Mouse (Mus musculus) thymus, adult 2 months (tissue): ENCODE results near the gene Gm47985. TPM values are rescaled to one million over a fixed set of nuclear protein-coding genes. Genes with fewer than 3 reads are reported as not detected.

ENCODE experiments used
- DNase-seq: peaks from one replicate; pipeline ENCODE4 v3.0.0; 2021
- H3K27ac ChIP-seq: fragments of 200-500 bp; 2 replicates; pipeline ENCODE4 v1.5.1; 2012; ENCODE audit warnings: low read length, control low read depth; ENCODE audit not compliant: control insufficient read depth, insufficient read depth
- H3K27me3 ChIP-seq: fragments of 200-500 bp; 2 replicates; pipeline ENCODE4 v1.6.1; 2012; ENCODE audit warnings: mild to moderate bottlenecking, low read length, moderate library complexity, mixed read lengths; ENCODE audit not compliant: control insufficient read depth, insufficient read depth
- H3K36me3 ChIP-seq: fragments of 200-500 bp; 2 replicates; pipeline ENCODE4 v1.6.1; 2012; ENCODE audit warnings: mild to moderate bottlenecking, low read length, moderate library complexity; ENCODE audit not compliant: control insufficient read depth, insufficient read depth
- H3K4me1 ChIP-seq: fragments of 200-500 bp; replicated peaks from 2 replicates; pipeline ENCODE4 v1.6.1; 2012; ENCODE audit warnings: low read length; ENCODE audit not compliant: control insufficient read depth, insufficient read depth
- H3K4me3 ChIP-seq: fragments of 200-500 bp; 2 replicates; pipeline ENCODE4 v1.5.1; 2012; ENCODE audit warnings: mild to moderate bottlenecking, low read length, control low read depth, moderate library complexity; ENCODE audit not compliant: control insufficient read depth, insufficient read depth
- CTCF ChIP-seq: fragments of 200-500 bp; IDR thresholded peaks from 2 replicates; pipeline ENCODE4 v1.5.1; 2012; ENCODE audit warnings: mild to moderate bottlenecking, control low read depth, low read length, moderate library complexity, borderline replicate concordance; ENCODE audit not compliant: control insufficient read depth, poor library complexity, insufficient read depth; ENCODE audit errors: extremely low read depth
- POLR2A ChIP-seq: fragments of 200-500 bp; IDR thresholded peaks from 2 replicates; pipeline ENCODE4 v1.6.1; 2012; ENCODE audit warnings: mild to moderate bottlenecking, low read length, control low read depth, moderate library complexity; ENCODE audit not compliant: control insufficient read depth, poor library complexity, insufficient read depth; ENCODE audit errors: extremely low read depth
- WGBS: fragments of 180-500 bp; shearing (Covaris S2); methylation state at CpG from one replicate; pipeline ENCODE4 v1.1.7; 2018; 5-methylcytosine and 5-hydroxymethylcytosine counted together
- polyA plus RNA-seq: library from polyadenylated mRNA; depleted of rRNA; stranded (reverse); fragments of >200 nt; gene quantifications from 2 replicates; pipeline ENCODE4 v1.2.3, GENCODE M21; 2012

Gene Gm47985
- polyA plus RNA-seq, 1 experiment, result 0.13 TPM

GRCm38 (mm10) chr1:151222561-151223267, 40.4 kb downstream of the Gm47985 start:
- H3K27me3 ChIP-seq, result no peaks in the 10 kb centered on the region
- no peaks in the 10 kb centered on the region for H3K4me1 ChIP-seq
- 85% methylated on average over 10 of the region's 10 CpGs for WGBS
- H3K27ac ChIP-seq, result no peak overlapping the region
- DNase-seq, result no peak
- TF ChIP-seq POLR2A, result no peak
- no peak for TF ChIP-seq CTCF
- no peak overlapping the region for H3K4me3 ChIP-seq
- H3K36me3 ChIP-seq, result no peaks in the 10 kb centered on the region

- Histone ChIP-seq H3K27ac (no peak overlapping the region), H3K4me1 (no peaks in the 10 kb centered on the region), H3K36me3 (no peaks in the 10 kb centered on the region), H3K4me3 (no peak overlapping the region), H3K27me3 (no peaks in the 10 kb centered on the region)
- no peak for TF ChIP-seq POLR2A
- TF ChIP-seq CTCF, result no peak
- DNase-seq, result no peak
- 88% methylated on average over 1 of the region's 1 CpGs for WGBS
These were observed 41.0 kb downstream of the Gm47985 start for GRCm38 (mm10) chr1:151223377-151223776.

- H3K27ac ChIP-seq, result no peak overlapping the region
- DNase-seq, result no peak
- no peak overlapping the region for H3K4me3 ChIP-seq
- WGBS, result 100% methylated on average over 1 of the region's 1 CpGs
- H3K4me1 ChIP-seq, result no peaks in the 10 kb centered on the region
- no peaks in the 10 kb centered on the region for H3K27me3 ChIP-seq
- TF ChIP-seq POLR2A (no peak), CTCF (no peak)
- no peaks in the 10 kb centered on the region for H3K36me3 ChIP-seq
These were observed 42.2 kb downstream of the Gm47985 start for GRCm38 (mm10) chr1:151224536-151224935.

DNA sequence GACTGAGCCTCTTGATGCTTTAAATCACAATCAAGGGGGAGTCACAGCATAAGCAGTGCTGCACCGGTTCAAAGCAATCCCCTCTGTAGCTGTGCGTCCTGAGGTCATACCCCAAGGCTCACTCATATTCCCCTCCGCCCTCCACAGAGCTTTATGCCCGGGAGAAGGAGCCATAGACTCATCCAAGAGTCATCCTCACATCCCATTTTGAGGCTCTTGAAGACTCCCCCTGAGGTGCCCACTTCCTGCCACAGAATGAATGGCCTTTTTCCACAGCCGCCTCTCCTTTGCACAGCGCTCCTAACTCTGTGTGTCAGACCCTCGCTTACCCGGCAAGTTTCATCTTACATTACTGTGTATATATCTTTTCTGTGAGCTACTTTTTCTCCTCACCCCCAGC, 45.2 kb downstream of the Gm47985 start:
- Histone ChIP-seq H3K4me1 (no peaks in the 10 kb centered on the region; the same call in 1 of the 2 replicates), H3K36me3 (no peaks in the 10 kb centered on the region), H3K27me3 (no peaks in the 10 kb centered on the region), H3K4me3 (no peak overlapping the region), H3K27ac (no peak overlapping the region)
- WGBS, result 75% methylated on average over 8 of the region's 8 CpGs
- no peak for DNase-seq
- TF ChIP-seq CTCF (no peak), POLR2A (no peak)

- DNase-seq, result no peak
- Histone ChIP-seq H3K36me3 (no peaks in the 10 kb centered on the region), H3K27me3 (no peaks in the 10 kb centered on the region), H3K4me3 (no peak overlapping the region), H3K27ac (no peak overlapping the region), H3K4me1 (no peaks in the 10 kb centered on the region; the same call in 1 of the 2 replicates)
- TF ChIP-seq POLR2A (no peak), CTCF (no peak)
- 91% methylated on average over 1 of the region's 1 CpGs for WGBS
These were observed 46.1 kb downstream of the Gm47985 start for GRCm38 (mm10) chr1:151228320-151228989.

GRCm38 (mm10) chr1:151232346-151232745, 50.0 kb downstream of the Gm47985 start:
- DNase-seq, result no peak
- TF ChIP-seq CTCF (no peak), POLR2A (no peak)

More at GRCm38 (mm10) chr1:151232346-151232745, 50.0 kb downstream of the Gm47985 start:
- H3K4me1 ChIP-seq, result no peaks in the 10 kb centered on the region; the same call in none of the 2 replicates
- no peak overlapping the region for H3K4me3 ChIP-seq
- H3K27ac ChIP-seq, result no peak overlapping the region
- no peaks in the 10 kb centered on the region for H3K36me3 ChIP-seq
- WGBS, result 98% methylated on average over 3 of the region's 3 CpGs
- no peaks in the 10 kb centered on the region for H3K27me3 ChIP-seq
